Mouse (Mus musculus) liver, adult 2 months (tissue): ENCODE results near the gene Atp1b1. TPM values are rescaled to one million over a fixed set of nuclear protein-coding genes. Genes with fewer than 3 reads are reported as not detected.

Experiments
- DNase-seq: peaks from one replicate; pipeline ENCODE4 v3.0.0-alpha.2; 2011; ENCODE audit warnings: low read depth, low spot score; ENCODE audit errors: extremely low read depth
- H3K27ac ChIP-seq: fragments of 200-500 bp; replicated peaks from 2 replicates; pipeline ENCODE4 v1.5.1; 2012; ENCODE audit warnings: low read depth, mild to moderate bottlenecking, control low read depth, inconsistent platforms, low read length; ENCODE audit not compliant: insufficient read depth
- H3K27me3 ChIP-seq: fragments of 200-500 bp; 2 replicates; pipeline ENCODE4 v1.6.1; 2012; ENCODE audit warnings: mild to moderate bottlenecking, moderate library complexity, low read length, inconsistent platforms; ENCODE audit not compliant: control insufficient read depth, insufficient read depth
- H3K36me3 ChIP-seq: fragments of 200-500 bp; 2 replicates; pipeline ENCODE4 v1.6.1; 2012; ENCODE audit warnings: low read length, inconsistent platforms; ENCODE audit not compliant: control insufficient read depth, insufficient read depth
- H3K4me1 ChIP-seq: fragments of 200-500 bp; 2 replicates; pipeline ENCODE4 v1.6.1; 2011; ENCODE audit warnings: low read length; ENCODE audit not compliant: control insufficient read depth, insufficient read depth
- H3K4me3 ChIP-seq: fragments of 200-500 bp; 2 replicates; pipeline ENCODE4 v1.5.1; 2011; ENCODE audit warnings: low read depth, mild to moderate bottlenecking, control low read depth, low read length, moderate library complexity; ENCODE audit not compliant: insufficient read depth
- H3K79me2 ChIP-seq: fragments of 200-500 bp; 2 replicates; pipeline ENCODE4 v1.6.1; 2012; ENCODE audit warnings: inconsistent platforms, mild to moderate bottlenecking, low read length, moderate library complexity; ENCODE audit not compliant: control insufficient read depth, insufficient read depth
- H3K9ac ChIP-seq: fragments of 200-500 bp; 2 replicates; pipeline ENCODE4 v1.6.1; 2012; ENCODE audit warnings: low read depth, mild to moderate bottlenecking, control low read depth, inconsistent platforms, low read length
- CTCF ChIP-seq: fragments of 200-500 bp; IDR thresholded peaks from 2 replicates; pipeline ENCODE4 v1.5.1; 2011; ENCODE audit warnings: low read depth, low read length, control low read depth
- POLR2A ChIP-seq: fragments of 200-500 bp; IDR thresholded peaks from 2 replicates; pipeline ENCODE4 v1.6.1; 2011; ENCODE audit warnings: low read length, control low read depth; ENCODE audit not compliant: insufficient read depth; ENCODE audit errors: extremely low read depth
- WGBS: fragments of 180-500 bp; shearing (Covaris S2); methylation state at CpG from one replicate; pipeline ENCODE4 v1.1.7; 2018; 5-methylcytosine and 5-hydroxymethylcytosine counted together
- polyA plus RNA-seq: library from polyadenylated mRNA; depleted of rRNA; stranded (reverse); fragments of >200 nt; gene quantifications from 2 replicates; pipeline ENCODE4 v1.2.3, GENCODE M21; 2012
- total RNA-seq: library from RNA; depleted of rRNA; stranded (reverse); fragments of >200 nt; gene quantifications from 2 replicates; pipeline ENCODE4 v1.2.3, GENCODE M21; 2014

Atp1b1 gene
- total and polyA plus RNA-seq, 2 experiments: 26.0 to 30.5 TPM

GRCm38 (mm10) chr1:164494215-164494614 is 36.1 kb upstream of the Atp1b1 start:
- no peak overlapping the region for H3K27ac ChIP-seq

GRCm38 (mm10) chr1:164493042-164493705 is 35.0 kb upstream of the Atp1b1 start:
- Histone ChIP-seq H3K79me2 (no peaks in the 10 kb centered on the region), H3K27me3 (no peaks in the 10 kb centered on the region), H3K4me1 (peaks cover 3% of the 10 kb centered on the region; the same call in 1 of the 2 replicates), H3K36me3 (no peaks in the 10 kb centered on the region), H3K27ac (no peak overlapping the region), H3K9ac (no peak overlapping the region), H3K4me3 (no peak overlapping the region)
- WGBS: 26% methylated on average over 8 of the region's 8 CpGs
- TF ChIP-seq CTCF (peak; percentile 73), POLR2A (no peak)
- DNase-seq: peak; percentile 89

More at GRCm38 (mm10) chr1:164494215-164494614, 36.1 kb upstream of the Atp1b1 start:
- TF ChIP-seq POLR2A (no peak), CTCF (no peak)
- no peaks in the 10 kb centered on the region for H3K79me2 ChIP-seq
- H3K27me3 ChIP-seq: no peaks in the 10 kb centered on the region
- no peaks in the 10 kb centered on the region for H3K36me3 ChIP-seq
- no peak overlapping the region for H3K4me3 ChIP-seq
- DNase-seq: no peak
- peaks cover 3% of the 10 kb centered on the region; the same call in 1 of the 2 replicates for H3K4me1 ChIP-seq
- 72% methylated on average over 4 of the region's 4 CpGs for WGBS
- no peak overlapping the region for H3K9ac ChIP-seq

- Histone ChIP-seq H3K4me3 (no peak overlapping the region), H3K4me1 (peaks cover 3% of the 10 kb centered on the region; the same call in 1 of the 2 replicates), H3K79me2 (no peaks in the 10 kb centered on the region), H3K9ac (no peak overlapping the region), H3K36me3 (no peaks in the 10 kb centered on the region), H3K27me3 (no peaks in the 10 kb centered on the region), H3K27ac (no peak overlapping the region)
- TF ChIP-seq CTCF: no peak
- no peak for TF ChIP-seq POLR2A
- WGBS: 78% methylated on average over 3 of the region's 3 CpGs
- no peak for DNase-seq
Measured at GRCm38 (mm10) chr1:164492476-164492875, 34.3 kb upstream of the Atp1b1 start.

- no peaks in the 10 kb centered on the region for H3K27me3 ChIP-seq
- DNase-seq: no peak
- peaks cover 3% of the 10 kb centered on the region; the same call in 1 of the 2 replicates for H3K4me1 ChIP-seq
- no peak for TF ChIP-seq POLR2A
- TF ChIP-seq CTCF: no peak
- H3K36me3 ChIP-seq: no peaks in the 10 kb centered on the region
- 93% methylated on average over 3 of the region's 3 CpGs for WGBS
- H3K9ac ChIP-seq: no peak overlapping the region
- H3K4me3 ChIP-seq: no peak overlapping the region
- H3K79me2 ChIP-seq: no peaks in the 10 kb centered on the region
- H3K27ac ChIP-seq: no peak overlapping the region
Measured at GRCm38 (mm10) chr1:164489961-164490594, 31.9 kb upstream of the Atp1b1 start.

- Histone ChIP-seq H3K36me3 (no peaks in the 10 kb centered on the region), H3K27me3 (no peaks in the 10 kb centered on the region), H3K9ac (no peak overlapping the region), H3K4me3 (no peak overlapping the region), H3K27ac (no peak overlapping the region), H3K79me2 (no peaks in the 10 kb centered on the region), H3K4me1 (no peaks in the 10 kb centered on the region)
- DNase-seq: no peak
- no peak for TF ChIP-seq POLR2A
- TF ChIP-seq CTCF: no peak
Measured at GRCm38 (mm10) chr1:164483728-164484127, 25.6 kb upstream of the Atp1b1 start.

- Histone ChIP-seq H3K4me3 (no peak overlapping the region), H3K36me3 (no peaks in the 10 kb centered on the region), H3K9ac (no peak overlapping the region), H3K27me3 (no peaks in the 10 kb centered on the region), H3K27ac (no peak overlapping the region), H3K4me1 (no peaks in the 10 kb centered on the region), H3K79me2 (no peaks in the 10 kb centered on the region)
- peak; percentile 64 for DNase-seq
- TF ChIP-seq CTCF (no peak), POLR2A (no peak)
- WGBS: 35% methylated on average over 3 of the region's 3 CpGs
Measured at GRCm38 (mm10) chr1:164482833-164483232, 24.7 kb upstream of the Atp1b1 start.
